Mouse (Mus musculus) stomach, embryonic 15.5 days (tissue): ENCODE measurements around the gene Kif20b. TPM values are rescaled to one million over a fixed set of nuclear protein-coding genes. Genes with fewer than 3 reads are reported as not detected.

Experiments
- ATAC-seq: fragments of 200-750 bp; cut with Nextera tagmentation; 2 replicates; pipeline ENCODE4 v1.8.0; 2017; ENCODE audit warnings: low read depth, moderate number of reproducible peaks, moderate TSS enrichment; ENCODE audit not compliant: insufficient read depth, low FRiP score
- H3K27ac ChIP-seq: fragments of 300-500 bp; sonication (generic); 2 replicates; pipeline ENCODE4 v1.5.1; 2015; ENCODE audit warnings: mild to moderate bottlenecking, inconsistent platforms
- H3K27me3 ChIP-seq: fragments of 300-500 bp; sonication (generic); replicated peaks from 2 replicates; pipeline ENCODE4 v1.6.1; 2015; ENCODE audit warnings: inconsistent platforms
- H3K36me3 ChIP-seq: fragments of 300-500 bp; sonication (generic); 2 replicates; pipeline ENCODE4 v1.6.1; 2015; ENCODE audit warnings: inconsistent platforms
- H3K4me1 ChIP-seq: fragments of 300-500 bp; sonication (generic); 2 replicates; pipeline ENCODE4 v1.6.1; 2015; ENCODE audit warnings: inconsistent platforms
- H3K4me2 ChIP-seq: fragments of 300-500 bp; sonication (generic); 2 replicates; pipeline ENCODE4 v1.6.1; 2015; ENCODE audit warnings: mild to moderate bottlenecking, inconsistent platforms
- H3K4me3 ChIP-seq: fragments of 300-500 bp; sonication (generic); replicated peaks from 2 replicates; pipeline ENCODE4 v1.5.1; 2015; ENCODE audit warnings: inconsistent platforms
- H3K9ac ChIP-seq: fragments of 300-500 bp; sonication (generic); 2 replicates; pipeline ENCODE4 v1.6.1; 2015; ENCODE audit warnings: inconsistent platforms
- H3K9me3 ChIP-seq: fragments of 300-500 bp; sonication (generic); 2 replicates; pipeline ENCODE4 v1.6.1; 2016; ENCODE audit warnings: inconsistent platforms
- WGBS: fragments of 180-500 bp; shearing (Covaris S2); methylation state at CpG from one replicate; pipeline ENCODE4 v1.1.7; 2015; 5-methylcytosine and 5-hydroxymethylcytosine counted together
- polyA plus RNA-seq: library from polyadenylated mRNA; unstranded; fragments of >200 nt; fragmentation: Nextera tagmentation; extraction: Ambion mirVana; gene quantifications from 2 replicates; pipeline ENCODE4 v1.2.1, GENCODE M21; 2015

Gene Kif20b
- polyA plus RNA-seq = 56.2 and 58.2 TPM in 2 replicates

DNA sequence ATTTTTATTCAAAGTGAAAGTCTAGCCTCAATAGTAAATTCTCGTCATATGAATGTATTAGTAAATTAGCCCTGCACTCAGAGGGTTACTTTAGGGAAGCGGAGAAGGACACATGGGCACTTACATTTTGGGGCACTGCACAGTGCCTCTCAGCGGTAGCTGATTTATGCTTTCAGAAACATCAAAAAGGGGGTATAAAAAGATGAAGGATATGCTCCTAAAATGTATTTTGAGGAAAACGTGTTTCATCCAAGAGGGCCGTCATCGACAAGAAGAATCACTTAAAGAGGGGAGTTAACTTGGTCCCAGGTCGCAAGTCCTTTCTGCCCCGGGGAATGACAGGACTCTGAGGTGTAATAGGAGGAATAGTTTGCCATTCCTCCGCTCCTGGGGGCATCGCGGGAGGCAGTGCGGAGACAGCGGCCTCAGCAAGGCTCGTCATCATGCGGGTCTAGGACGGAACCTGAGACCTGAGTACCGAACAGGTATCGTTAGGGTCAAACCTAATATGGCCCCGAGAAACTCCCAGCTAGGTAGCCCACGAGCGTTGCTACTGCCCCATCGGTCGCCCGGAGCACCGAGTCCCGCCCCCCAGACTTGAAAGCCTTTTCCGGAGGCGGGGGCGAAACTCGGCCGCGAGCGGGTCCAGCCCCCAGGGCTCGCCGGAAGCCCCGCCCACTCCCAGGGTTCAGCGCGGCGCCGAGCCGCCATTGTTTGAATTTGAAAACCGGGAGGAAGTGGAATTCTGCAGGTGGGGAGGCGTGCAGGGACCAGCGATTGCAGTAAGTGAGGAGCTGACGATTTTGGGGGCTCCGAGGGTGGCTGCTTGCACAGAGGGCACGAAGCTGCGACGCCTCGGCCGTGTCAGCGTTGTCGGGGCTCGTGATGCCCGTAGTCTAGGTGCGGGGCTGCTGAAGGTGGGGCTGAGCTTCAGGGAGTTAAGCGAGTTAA lies at the start of gene Kif20b:
TSS of gene Kif20b (plus strand) at position 710 of the 951 bp plus-strand sequence.
- Histone ChIP-seq H3K9ac (peak within 1 kb of the TSS; percentile 57), H3K9me3 (no peaks in the 10 kb centered on the region), H3K4me2 (peak within 1 kb of the TSS; percentile 74), H3K4me3 (peak within 1 kb of the TSS; percentile 78), H3K4me1 (no peaks in the 10 kb centered on the region), H3K36me3 (no peaks in the 10 kb centered on the region), H3K27ac (peak within 1 kb of the TSS; percentile 80), H3K27me3 (no peaks in the 10 kb centered on the region)
- peak; percentile 97 for ATAC-seq
- under 1% methylated on average over 57 of the region's 57 CpGs for WGBS

DNA sequence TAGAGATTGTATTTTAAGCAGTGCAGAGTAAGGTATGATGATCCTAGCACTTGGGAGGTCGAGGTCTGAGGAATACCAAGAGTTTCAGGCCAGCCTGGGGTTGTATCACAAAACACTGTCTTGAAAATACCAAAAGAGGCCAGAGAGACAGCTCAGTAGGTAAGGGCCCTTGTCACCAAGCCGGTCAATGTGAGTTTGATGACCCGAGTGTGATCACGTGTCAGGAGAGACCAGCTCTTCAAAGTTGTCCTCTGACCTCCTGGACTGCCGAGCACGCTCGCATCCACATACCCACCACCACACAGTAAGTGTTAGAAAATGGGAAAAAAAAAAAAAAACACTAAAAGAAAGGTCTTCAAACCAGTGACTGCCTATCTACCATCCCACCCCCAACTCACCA lies 45.5 kb upstream of the Kif20b start:
- Histone ChIP-seq H3K9ac (no peak overlapping the region), H3K27ac (no peak overlapping the region), H3K9me3 (no peaks in the 10 kb centered on the region), H3K27me3 (no peaks in the 10 kb centered on the region), H3K36me3 (no peaks in the 10 kb centered on the region), H3K4me1 (peaks cover 5% of the 10 kb centered on the region; the same call in 1 of the 2 replicates), H3K4me3 (no peak overlapping the region), H3K4me2 (no peak overlapping the region)
- ATAC-seq = no peak
- 87% methylated on average over 7 of the region's 7 CpGs for WGBS

DNA sequence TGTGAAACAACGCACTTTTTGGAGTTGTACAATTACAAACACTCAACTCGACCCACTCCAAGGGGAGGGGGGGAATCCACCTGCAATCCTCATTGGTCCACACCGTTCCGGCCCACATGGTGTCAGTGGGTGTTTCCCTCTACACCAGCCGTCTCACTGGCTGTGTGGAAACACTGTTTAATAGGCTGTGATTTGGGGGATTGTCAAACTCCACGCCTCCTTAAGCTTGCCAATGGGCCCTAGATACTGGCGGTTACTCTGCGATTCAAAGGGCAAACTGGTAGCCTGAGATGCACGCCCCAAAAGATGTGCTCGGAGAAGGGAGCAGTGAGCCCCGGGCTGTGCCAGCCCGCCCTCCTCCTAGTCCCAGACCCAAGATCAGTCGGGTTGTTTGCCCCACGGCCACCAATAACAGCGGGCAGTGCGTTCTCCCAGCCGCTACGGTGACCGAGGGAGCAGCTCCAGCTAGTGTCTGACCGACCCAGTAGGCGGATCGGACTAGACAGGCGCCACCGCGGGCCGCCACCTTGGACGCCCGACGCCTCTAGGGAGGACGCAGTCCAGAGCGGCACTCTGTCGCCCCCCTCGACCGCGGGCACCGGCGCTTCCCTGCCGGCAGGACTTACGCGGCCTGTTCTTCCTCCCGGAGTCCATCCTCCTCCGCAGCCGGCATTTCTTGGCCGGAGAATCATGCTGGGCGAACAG lies 44.1 kb upstream of the Kif20b start:
- WGBS = under 1% methylated on average over 45 of the region's 45 CpGs
- peak overlapping the region; percentile 83 for H3K4me2 ChIP-seq

DNA sequence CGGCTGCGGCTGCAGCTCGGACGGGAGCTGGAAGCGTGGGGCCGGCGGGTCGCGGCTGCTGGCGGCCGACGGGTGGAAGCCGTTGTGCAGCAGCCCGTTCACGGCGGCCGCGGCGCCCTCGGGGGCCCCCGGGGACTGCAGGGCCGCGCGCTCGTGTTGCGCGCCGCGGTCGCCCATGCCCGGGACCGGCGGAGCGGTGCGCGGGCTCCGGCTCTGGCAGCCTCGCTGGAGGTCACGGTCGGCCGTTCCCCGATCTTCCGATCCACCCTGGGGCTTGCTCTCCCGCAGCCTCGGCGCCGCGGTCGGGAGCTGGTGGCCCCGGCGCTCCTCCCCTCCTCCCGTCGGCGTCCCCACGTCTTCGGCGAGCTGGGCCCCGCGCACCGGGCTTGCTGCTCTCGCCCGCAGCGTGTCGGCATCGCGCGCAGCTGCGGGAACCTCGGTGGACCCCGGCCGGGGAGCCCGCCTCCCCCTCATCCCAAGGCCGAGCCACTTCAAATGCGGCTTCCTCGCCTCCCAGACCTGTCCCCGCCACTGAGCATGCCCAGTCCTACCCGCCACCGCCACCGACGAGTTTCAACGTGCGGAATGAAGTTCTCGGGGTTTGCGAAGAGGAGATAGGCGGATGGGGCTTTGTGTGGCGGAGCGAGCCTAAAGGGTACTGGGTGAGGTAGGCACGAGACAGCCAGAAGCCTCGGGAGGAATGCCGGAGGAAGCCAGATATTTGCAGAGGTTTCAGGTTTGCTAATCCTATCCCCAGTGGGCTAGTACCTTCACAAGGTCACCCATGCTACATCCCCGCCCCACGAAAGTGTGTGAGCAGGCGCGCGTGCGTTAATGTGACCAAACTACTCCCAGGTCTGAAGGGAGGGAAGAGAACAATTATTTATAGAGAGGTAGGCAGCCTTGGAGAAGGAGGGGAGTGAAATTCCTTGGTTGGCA lies 43.3 kb upstream of the Kif20b start, which contains the start of gene Pank1:
TSS of gene Pank1 (minus strand) at position 853 of the 939 bp plus-strand sequence.
- peak within 1 kb of the TSS; percentile 83 for H3K4me2 ChIP-seq
- H3K9ac ChIP-seq = peak within 1 kb of the TSS; percentile 95
- ATAC-seq = peak; percentile 48
- no peaks in the 10 kb centered on the region for H3K9me3 ChIP-seq
- peak within 1 kb of the TSS; percentile 90 for H3K4me3 ChIP-seq
- H3K4me1 ChIP-seq = peaks cover 5% of the 10 kb centered on the region; the same call in 1 of the 2 replicates
- H3K27me3 ChIP-seq = no peaks in the 10 kb centered on the region
- H3K36me3 ChIP-seq = no peaks in the 10 kb centered on the region
- H3K27ac ChIP-seq = peak within 1 kb of the TSS; percentile 97
- WGBS = under 1% methylated on average over 95 of the region's 96 CpGs

More for the DNA sequence above, 44.1 kb upstream of the Kif20b start:
- H3K4me3 ChIP-seq = peak overlapping the region; percentile 90
- H3K9me3 ChIP-seq = no peaks in the 10 kb centered on the region
- H3K9ac ChIP-seq = peak overlapping the region; percentile 95
- no peaks in the 10 kb centered on the region for H3K36me3 ChIP-seq
- H3K27ac ChIP-seq = peak overlapping the region; percentile 97
- ATAC-seq = peak; percentile 97
- peaks cover 5% of the 10 kb centered on the region; the same call in 1 of the 2 replicates for H3K4me1 ChIP-seq
- no peaks in the 10 kb centered on the region for H3K27me3 ChIP-seq

DNA sequence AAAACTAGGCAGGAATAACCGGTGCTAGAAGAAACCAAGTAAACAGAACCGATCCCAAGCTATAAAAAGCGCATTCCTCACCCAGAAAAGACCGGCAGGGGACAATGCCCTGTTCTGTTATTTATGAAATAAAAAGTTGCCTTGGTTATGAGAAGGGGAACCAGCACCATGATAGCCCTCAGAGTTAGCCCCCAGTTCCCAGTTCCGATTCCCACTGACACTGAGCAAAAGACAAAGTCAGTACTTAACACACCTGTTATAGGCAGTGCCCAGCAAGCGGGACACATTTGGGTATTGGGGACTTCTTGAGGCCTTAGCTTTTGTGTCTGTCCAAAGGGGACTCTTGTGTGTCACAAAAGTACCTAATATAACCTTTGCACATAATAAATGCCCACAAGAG lies 42.5 kb upstream of the Kif20b start:
- WGBS = 20% methylated on average over 6 of the region's 6 CpGs
- Histone ChIP-seq H3K27me3 (no peaks in the 10 kb centered on the region), H3K9ac (peak overlapping the region; percentile 95; the same call in 1 of the 2 replicates), H3K36me3 (no peaks in the 10 kb centered on the region), H3K4me2 (peak overlapping the region; percentile 83), H3K4me1 (peaks cover 5% of the 10 kb centered on the region; the same call in 1 of the 2 replicates), H3K27ac (peak overlapping the region; percentile 97), H3K9me3 (no peaks in the 10 kb centered on the region), H3K4me3 (peak overlapping the region; percentile 90)
- ATAC-seq = no peak

DNA sequence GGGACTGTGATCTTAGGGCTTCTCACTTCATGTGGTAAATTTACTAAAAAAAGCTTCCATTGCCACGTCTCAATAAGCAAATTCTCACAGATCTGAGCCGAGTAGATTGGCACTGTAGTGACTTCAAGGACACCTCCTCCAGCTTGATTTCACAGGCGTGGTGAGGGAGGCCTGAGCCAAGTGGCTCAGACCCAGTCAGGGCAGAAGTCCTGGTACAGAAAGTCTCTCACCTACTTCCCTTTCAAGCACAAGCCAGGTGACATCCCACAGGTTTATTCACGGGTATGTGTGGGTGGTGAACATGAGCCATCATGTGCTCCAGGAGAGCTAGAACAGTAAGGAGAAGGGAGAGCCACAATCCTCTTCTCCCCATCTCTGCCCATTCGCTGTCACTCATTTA lies 41.0 kb upstream of the Kif20b start:
- ATAC-seq = no peak
- Histone ChIP-seq H3K27me3 (no peaks in the 10 kb centered on the region), H3K9ac (no peak overlapping the region), H3K9me3 (no peaks in the 10 kb centered on the region), H3K4me1 (peaks cover 5% of the 10 kb centered on the region; the same call in 1 of the 2 replicates), H3K4me2 (no peak overlapping the region), H3K4me3 (no peak overlapping the region), H3K36me3 (no peaks in the 10 kb centered on the region), H3K27ac (no peak overlapping the region)
- 74% methylated on average over 5 of the region's 5 CpGs for WGBS

DNA sequence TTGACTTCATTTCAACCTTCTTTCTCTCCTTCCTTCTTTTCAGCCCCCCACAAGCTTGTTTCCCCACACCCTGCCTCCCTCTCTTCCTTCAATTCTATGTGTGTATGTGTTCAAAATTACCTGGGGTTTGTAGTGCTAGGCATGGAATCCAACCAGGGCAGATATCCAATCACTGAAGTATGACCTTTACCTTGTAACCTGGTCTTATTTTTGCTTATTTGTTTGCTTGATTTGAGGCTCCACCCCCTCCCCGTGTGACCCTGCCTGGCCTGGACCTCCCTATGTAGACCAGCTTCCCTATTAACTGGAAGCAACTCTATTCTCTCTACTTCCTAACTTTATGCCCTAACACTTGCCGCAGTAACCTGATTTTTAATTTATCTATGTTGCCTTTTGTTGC lies 39.7 kb upstream of the Kif20b start:
- 73% methylated on average over 2 of the region's 2 CpGs for WGBS

DNA sequence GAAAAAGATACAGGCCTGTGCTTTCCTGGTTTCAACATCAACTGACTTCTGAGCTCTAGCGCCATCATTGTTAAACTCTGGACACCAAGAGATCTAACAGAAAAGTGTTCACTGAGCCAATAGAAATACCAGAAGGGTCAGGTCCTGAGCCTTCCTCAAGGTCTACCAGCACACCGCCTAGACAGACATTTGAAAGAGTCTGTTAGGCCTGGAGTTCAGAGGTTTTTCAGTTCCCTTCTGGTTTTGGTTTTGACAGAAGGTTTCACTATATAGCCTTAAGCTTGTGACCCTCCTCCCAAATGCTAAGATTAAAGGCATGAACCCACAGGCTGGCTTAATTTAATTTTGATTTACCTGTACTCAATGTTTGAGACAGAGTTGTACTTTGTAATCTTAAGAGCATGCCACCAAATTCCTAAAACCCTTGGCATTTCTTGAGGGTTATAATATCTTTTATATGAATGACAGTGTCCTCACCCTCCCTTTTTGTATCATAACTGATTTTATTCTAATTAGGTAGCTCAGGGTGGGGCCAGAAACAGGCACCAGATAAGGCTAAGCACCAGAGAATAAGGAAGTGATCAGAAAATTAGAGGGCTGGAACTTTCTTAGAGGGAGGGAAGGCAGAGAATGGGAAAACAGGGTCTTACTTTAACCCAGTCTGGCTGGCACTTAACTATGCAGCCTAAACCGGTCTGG lies 38.5 kb upstream of the Kif20b start:
- Histone ChIP-seq H3K4me1 (peaks cover 5% of the 10 kb centered on the region; the same call in 1 of the 2 replicates), H3K36me3 (no peaks in the 10 kb centered on the region), H3K4me3 (no peak overlapping the region), H3K27me3 (no peaks in the 10 kb centered on the region), H3K9me3 (no peaks in the 10 kb centered on the region), H3K27ac (no peak overlapping the region), H3K9ac (no peak overlapping the region), H3K4me2 (no peak overlapping the region)
- no peak for ATAC-seq
- 80% methylated on average over 3 of the region's 3 CpGs for WGBS

More for the DNA sequence above, 39.7 kb upstream of the Kif20b start:
- peaks cover 5% of the 10 kb centered on the region; the same call in 1 of the 2 replicates for H3K4me1 ChIP-seq
- no peak for ATAC-seq
- no peak overlapping the region for H3K4me2 ChIP-seq
- no peaks in the 10 kb centered on the region for H3K36me3 ChIP-seq
- H3K27me3 ChIP-seq = no peaks in the 10 kb centered on the region
- no peak overlapping the region for H3K4me3 ChIP-seq
- H3K27ac ChIP-seq = no peak overlapping the region
- H3K9me3 ChIP-seq = no peaks in the 10 kb centered on the region
- no peak overlapping the region for H3K9ac ChIP-seq

DNA sequence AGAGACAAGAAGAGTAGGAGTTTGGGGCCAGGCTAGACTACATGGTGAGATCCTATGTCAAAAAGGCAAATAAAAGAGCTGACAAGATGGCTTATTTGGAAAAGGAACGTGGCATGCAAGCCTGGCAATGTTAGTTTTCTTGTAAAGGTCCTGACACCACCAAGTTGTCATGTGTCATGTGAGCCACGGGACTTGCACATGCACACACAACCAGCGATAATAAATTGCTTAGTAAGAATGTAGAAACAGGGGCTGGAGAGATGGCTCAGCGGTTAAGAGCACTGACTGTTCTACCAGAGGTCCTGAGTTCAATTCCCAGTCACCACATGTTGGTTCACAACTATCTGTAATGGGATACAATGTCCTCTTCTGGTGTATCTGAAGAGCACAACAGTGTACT lies 35.8 kb upstream of the Kif20b start:
- Histone ChIP-seq H3K9me3 (no peaks in the 10 kb centered on the region), H3K4me3 (no peak overlapping the region), H3K36me3 (no peaks in the 10 kb centered on the region), H3K27ac (no peak overlapping the region), H3K4me2 (no peak overlapping the region), H3K27me3 (no peaks in the 10 kb centered on the region), H3K4me1 (no peaks in the 10 kb centered on the region), H3K9ac (no peak overlapping the region)
- 75% methylated on average over 4 of the region's 4 CpGs for WGBS
- ATAC-seq = no peak

DNA sequence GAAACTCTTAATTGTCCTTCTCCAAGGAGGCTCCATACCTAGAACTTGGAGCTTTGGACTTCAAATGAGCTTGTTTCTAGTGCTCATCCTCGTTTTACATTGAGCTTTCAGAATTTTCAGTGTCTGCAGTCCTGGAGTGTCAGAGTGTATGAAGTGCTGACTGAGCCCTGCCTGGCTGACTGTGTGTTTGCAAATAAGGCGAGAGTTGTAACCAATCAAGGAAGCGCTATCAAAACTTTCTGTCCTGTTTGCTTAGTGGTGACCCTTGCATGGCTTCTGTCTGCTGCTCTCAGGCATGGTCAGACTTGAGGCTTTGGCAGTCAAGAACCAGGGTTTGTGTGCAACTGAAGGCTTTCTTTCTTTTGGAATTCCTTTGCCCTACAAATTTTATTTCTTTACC lies 31.2 kb upstream of the Kif20b start:
- 57% methylated on average over 3 of the region's 3 CpGs for WGBS
- Histone ChIP-seq H3K27me3 (no peaks in the 10 kb centered on the region), H3K9me3 (no peaks in the 10 kb centered on the region), H3K4me1 (no peaks in the 10 kb centered on the region), H3K36me3 (no peaks in the 10 kb centered on the region), H3K9ac (no peak overlapping the region), H3K4me2 (no peak overlapping the region), H3K27ac (no peak overlapping the region), H3K4me3 (no peak overlapping the region)
- no peak for ATAC-seq
